Mouse (Mus musculus) adrenal gland, adult 18-20 months (tissue): ENCODE data around the gene Gm17409. TPM values are rescaled to one million over a fixed set of nuclear protein-coding genes. Genes with fewer than 3 reads are reported as not detected.

Experiments
- total RNA-seq, 2 experiments: library from RNA; stranded (reverse); gene quantifications; 1 replicate in 1 of 2; 2 replicates in 1 of 2; pipeline ENCODE4 v1.2.3; 2021

Gm17409 gene
- total RNA-seq, 2 experiments from 2014 or later: not detected

Other genes starting within 250 kb of the Gm17409 start
- gene Acvr1c, start 112.2 kb upstream of the Gm17409 start, total RNA-seq: 10 to 100 TPM; 11.1 to 33.6 TPM
- 10 to 100 TPM; 38.9 to 97.3 TPM for gene Acvr1, start 97.0 kb downstream of the Gm17409 start, total RNA-seq
- 10 to 100 TPM; 17.3 to 18.1 TPM for gene Upp2, start 97.2 kb downstream of the Gm17409 start, total RNA-seq